Mouse (Mus musculus) right cerebral cortex, adult 2 months (tissue): ENCODE results near the gene Rnf225.

Source experiments
- DNase-seq, 2 experiments: peaks; one replicate each; pipeline ENCODE4 v3.0.0; 2021 to 2022; ENCODE audit warnings: low spot score in 2 of 2

The Rnf225 gene

DNA sequence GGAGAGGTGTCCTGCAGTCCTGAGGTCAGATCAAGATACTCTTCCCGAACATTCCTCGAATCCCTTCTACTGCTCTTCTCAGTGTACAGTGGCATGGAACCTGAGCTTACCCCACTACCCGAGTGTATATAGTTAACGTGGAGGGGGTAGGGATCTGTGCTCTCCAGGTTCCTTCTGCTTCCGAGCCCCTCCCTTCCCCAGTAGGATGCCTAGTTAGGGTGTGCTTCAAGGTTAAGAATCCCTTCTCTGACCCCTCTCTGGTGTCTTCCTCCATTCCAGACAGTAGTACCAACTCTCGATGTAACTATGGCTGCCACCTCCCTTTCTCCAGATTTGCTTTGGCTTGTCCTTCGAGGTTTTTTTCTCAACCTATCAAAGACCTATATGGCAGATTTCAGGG lies 53.1 kb downstream of the Rnf225 start:
- no peak for DNase-seq
